Mouse (Mus musculus): ENCODE data around the gene Kcnk18. TPM values are rescaled to one million over a fixed set of nuclear protein-coding genes. Genes with fewer than 3 reads are reported as not detected.

Kcnk18 gene
- total and polyA plus RNA-seq, 3 experiments = 0.05 TPM; not detected in 2

- no peak for TF ChIP-seq GATA2 (IDR thresholded peaks at IDR 0.05; ENCODE audit: borderline replicate concordance, low read depth, low read length)
- no peak for TF ChIP-seq GATA1 (IDR thresholded peaks at IDR 0.05; ENCODE audit: borderline replicate concordance, low read length)
- TF ChIP-seq CTCF (IDR thresholded peaks at IDR 0.05; ENCODE audit: low read depth, low read length) = no peak
- no peak for TF ChIP-seq TAL1 (conservative IDR thresholded peaks at IDR 0.05; ENCODE audit: low read depth, low read length)
- no peak for TF ChIP-seq POLR2AphosphoS5 (IDR thresholded peaks at IDR 0.05; ENCODE audit: insufficient replicate concordance, low read depth, low read length)
- Histone ChIP-seq H3K4me3 (ENCODE audit: low read depth, low read length) (no peak overlapping the region), H3K36me3 (replicated peaks) (no peaks in the 10 kb centered on the region), H3K27me3 (ENCODE audit: insufficient read depth, low read length) (no peaks in the 10 kb centered on the region), H3K9me3 (replicated peaks) (no peaks in the 10 kb centered on the region), H3K4me1 (ENCODE audit: insufficient read depth, low read depth, low read length) (no peaks in the 10 kb centered on the region)
- no peak for DNase-seq (ENCODE audit: low spot score)
- no peak for ATAC-seq (ENCODE audit: extremely low read depth, insufficient number of reproducible peaks, low FRiP score, poor library complexity, severe bottlenecking)
Measured at GRCm38 (mm10) chr19:59208986-59209385, 10.0 kb upstream of the Kcnk18 start.

DNA sequence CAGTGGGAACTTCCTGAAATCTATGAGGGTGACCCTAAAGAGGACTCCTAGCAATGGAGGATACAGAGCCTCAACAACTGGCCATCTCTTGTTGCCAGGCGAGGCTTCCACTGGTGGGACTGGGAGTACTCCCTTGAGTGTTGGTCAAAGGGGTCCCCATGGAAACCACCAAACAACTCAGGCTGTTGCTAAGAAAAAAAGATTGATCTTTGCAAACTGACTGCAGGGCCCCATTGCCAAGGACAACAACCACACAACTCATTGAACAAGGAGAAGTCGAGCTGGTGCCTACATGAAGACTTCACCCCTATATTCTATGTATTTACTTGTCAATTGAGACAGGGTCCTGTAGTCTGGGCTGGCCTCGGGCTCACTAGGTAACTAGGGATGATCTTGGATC lies 2.1 kb upstream of the Kcnk18 start:
- H3K4me3 ChIP-seq (ENCODE audit: low read depth, low read length) = no peak overlapping the region
- H3K4me1 ChIP-seq (ENCODE audit: insufficient read depth, low read depth, low read length) = no peaks in the 10 kb centered on the region
- peaks cover 3% of the 10 kb centered on the region for H3K27me3 ChIP-seq (ENCODE audit: insufficient read depth, low read length)
- no peak for ATAC-seq (ENCODE audit: extremely low read depth, insufficient number of reproducible peaks, low FRiP score, poor library complexity, severe bottlenecking)
- TF ChIP-seq POLR2AphosphoS5 (IDR thresholded peaks at IDR 0.05; ENCODE audit: insufficient replicate concordance, low read depth, low read length) (no peak), GATA1 (IDR thresholded peaks at IDR 0.05; ENCODE audit: borderline replicate concordance, low read length) (no peak), CTCF (IDR thresholded peaks at IDR 0.05; ENCODE audit: low read depth, low read length) (no peak), GATA2 (IDR thresholded peaks at IDR 0.05; ENCODE audit: borderline replicate concordance, low read depth, low read length) (no peak), TAL1 (conservative IDR thresholded peaks at IDR 0.05; ENCODE audit: low read depth, low read length) (no peak)
- no peaks in the 10 kb centered on the region for H3K36me3 ChIP-seq (replicated peaks)
- DNase-seq (ENCODE audit: low spot score) = no peak
- no peaks in the 10 kb centered on the region for H3K9me3 ChIP-seq (replicated peaks)

DNA sequence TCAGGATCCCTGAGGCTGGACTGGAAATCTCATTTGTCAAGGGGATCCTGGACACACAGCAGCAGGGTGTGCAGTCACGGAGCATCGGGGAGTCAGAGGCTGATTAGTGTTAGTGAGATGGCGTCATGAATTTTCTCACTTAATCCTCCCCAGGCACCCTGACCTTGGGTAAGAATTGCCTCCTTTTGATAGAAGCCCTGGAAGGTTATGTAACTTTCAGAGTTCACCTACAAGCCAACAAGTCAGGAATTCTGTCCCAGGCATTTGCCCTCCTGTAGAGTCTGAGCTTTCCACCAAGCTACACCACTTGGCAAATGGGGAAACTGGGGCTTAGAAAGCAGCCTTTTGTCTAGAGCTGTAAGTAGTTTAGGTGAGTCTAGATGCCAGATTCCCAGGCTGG lies 2.1 kb downstream of the Kcnk18 start:
- no peak for DNase-seq (ENCODE audit: low spot score)
- Histone ChIP-seq H3K27me3 (ENCODE audit: insufficient read depth, low read length) (no peaks in the 10 kb centered on the region; the same call in 1 of the 2 replicates), H3K4me3 (ENCODE audit: low read depth, low read length) (no peak overlapping the region), H3K4me1 (ENCODE audit: insufficient read depth, low read depth, low read length) (no peaks in the 10 kb centered on the region), H3K9me3 (replicated peaks) (no peaks in the 10 kb centered on the region), H3K36me3 (replicated peaks) (no peaks in the 10 kb centered on the region)
- no peak for TF ChIP-seq CTCF (IDR thresholded peaks at IDR 0.05; ENCODE audit: low read depth, low read length)
- no peak for TF ChIP-seq POLR2AphosphoS5 (IDR thresholded peaks at IDR 0.05; ENCODE audit: insufficient replicate concordance, low read depth, low read length)
- TF ChIP-seq GATA2 (IDR thresholded peaks at IDR 0.05; ENCODE audit: borderline replicate concordance, low read depth, low read length) = no peak
- TF ChIP-seq GATA1 (IDR thresholded peaks at IDR 0.05; ENCODE audit: borderline replicate concordance, low read length) = no peak
- no peak for TF ChIP-seq TAL1 (conservative IDR thresholded peaks at IDR 0.05; ENCODE audit: low read depth, low read length)
- ATAC-seq (ENCODE audit: extremely low read depth, insufficient number of reproducible peaks, low FRiP score, poor library complexity, severe bottlenecking) = no peak

- Histone ChIP-seq H3K27me3 (ENCODE audit: insufficient read depth, low read length) (peaks cover 12% of the 10 kb centered on the region; the same call in 1 of the 2 replicates), H3K4me1 (ENCODE audit: insufficient read depth, low read depth, low read length) (no peaks in the 10 kb centered on the region), H3K36me3 (replicated peaks) (no peaks in the 10 kb centered on the region), H3K4me3 (ENCODE audit: low read depth, low read length) (no peak overlapping the region), H3K9me3 (replicated peaks) (no peaks in the 10 kb centered on the region)
- TF ChIP-seq CTCF (IDR thresholded peaks at IDR 0.05; ENCODE audit: low read depth, low read length) (no peak), GATA1 (IDR thresholded peaks at IDR 0.05; ENCODE audit: borderline replicate concordance, low read length) (no peak), POLR2AphosphoS5 (IDR thresholded peaks at IDR 0.05; ENCODE audit: insufficient replicate concordance, low read depth, low read length) (no peak), GATA2 (IDR thresholded peaks at IDR 0.05; ENCODE audit: borderline replicate concordance, low read depth, low read length) (no peak), TAL1 (conservative IDR thresholded peaks at IDR 0.05; ENCODE audit: low read depth, low read length) (no peak)
- DNase-seq (ENCODE audit: low spot score) (no peak), ATAC-seq (ENCODE audit: extremely low read depth, insufficient number of reproducible peaks, low FRiP score, poor library complexity, severe bottlenecking) (no peak)
Measured at GRCm38 (mm10) chr19:59228376-59228775, 9.4 kb downstream of the Kcnk18 start.

DNA sequence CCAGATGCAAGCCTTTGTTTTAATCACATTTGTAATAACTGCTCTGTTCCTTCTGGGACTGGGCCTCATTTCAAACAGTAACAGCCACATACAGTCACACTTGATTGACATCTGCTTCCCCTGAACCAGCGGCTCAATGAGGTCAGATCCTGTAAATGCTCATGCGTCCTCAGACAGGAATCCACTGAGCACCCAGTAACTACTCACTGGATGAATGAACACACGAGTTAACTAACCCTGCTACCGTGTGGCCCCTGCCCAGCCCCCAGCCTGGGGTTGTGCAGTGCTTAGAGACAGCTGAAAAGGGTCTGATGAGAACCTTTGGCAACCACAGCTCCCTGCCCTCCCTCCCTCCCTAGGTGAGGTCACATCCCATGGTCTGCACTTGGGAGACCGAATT lies 13.8 kb downstream of the Kcnk18 start:
- Histone ChIP-seq H3K4me1 (ENCODE audit: insufficient read depth, low read depth, low read length) (no peaks in the 10 kb centered on the region), H3K4me3 (ENCODE audit: low read depth, low read length) (no peak overlapping the region), H3K36me3 (replicated peaks) (no peaks in the 10 kb centered on the region), H3K27me3 (ENCODE audit: insufficient read depth, low read length) (peaks cover 18% of the 10 kb centered on the region), H3K9me3 (replicated peaks) (no peaks in the 10 kb centered on the region)
- DNase-seq (ENCODE audit: low spot score) = no peak
- TF ChIP-seq CTCF (IDR thresholded peaks at IDR 0.05; ENCODE audit: low read depth, low read length) = no peak
- TF ChIP-seq TAL1 (conservative IDR thresholded peaks at IDR 0.05; ENCODE audit: low read depth, low read length) = no peak
- TF ChIP-seq GATA1 (IDR thresholded peaks at IDR 0.05; ENCODE audit: borderline replicate concordance, low read length) = no peak
- no peak for TF ChIP-seq POLR2AphosphoS5 (IDR thresholded peaks at IDR 0.05; ENCODE audit: insufficient replicate concordance, low read depth, low read length)
- TF ChIP-seq GATA2 (IDR thresholded peaks at IDR 0.05; ENCODE audit: borderline replicate concordance, low read depth, low read length) = no peak
- ATAC-seq (ENCODE audit: extremely low read depth, insufficient number of reproducible peaks, low FRiP score, poor library complexity, severe bottlenecking) = no peak

GRCm38 (mm10) chr19:59235001-59235400 lies 16.0 kb downstream of the Kcnk18 start:
- peaks cover 19% of the 10 kb centered on the region for H3K27me3 ChIP-seq (ENCODE audit: insufficient read depth, low read length)
- ATAC-seq (ENCODE audit: extremely low read depth, insufficient number of reproducible peaks, low FRiP score, poor library complexity, severe bottlenecking) (no peak), DNase-seq (ENCODE audit: low spot score) (no peak)
- H3K4me3 ChIP-seq (ENCODE audit: low read depth, low read length) = no peak overlapping the region
- H3K4me1 ChIP-seq (ENCODE audit: insufficient read depth, low read depth, low read length) = no peaks in the 10 kb centered on the region
- H3K36me3 ChIP-seq (replicated peaks) = no peaks in the 10 kb centered on the region
- no peaks in the 10 kb centered on the region for H3K9me3 ChIP-seq (replicated peaks)
- TF ChIP-seq CTCF (IDR thresholded peaks at IDR 0.05; ENCODE audit: low read depth, low read length) = no peak
- TF ChIP-seq TAL1 (conservative IDR thresholded peaks at IDR 0.05; ENCODE audit: low read depth, low read length) = no peak
- TF ChIP-seq POLR2AphosphoS5 (IDR thresholded peaks at IDR 0.05; ENCODE audit: insufficient replicate concordance, low read depth, low read length) = no peak
- no peak for TF ChIP-seq GATA1 (IDR thresholded peaks at IDR 0.05; ENCODE audit: borderline replicate concordance, low read length)
